Mouse (Mus musculus): ENCODE results near the gene Sox13.

GRCm38 (mm10) chr1:133422615-133423161 lies 1.5 kb downstream of the Sox13 start:
- no peak for TF ChIP-seq POLR2AphosphoS5 (IDR thresholded peaks at IDR 0.05; ENCODE audit: borderline replicate concordance, low read depth, low read length)
- TF ChIP-seq POLR2A (IDR thresholded peaks at IDR 0.05; ENCODE audit: control insufficient read depth in 1 of 2, insufficient read depth in 1 of 2, low read depth in 1 of 2, low read length in 2 of 2, poor library complexity in 1 of 2), result no peak
